Mouse (Mus musculus): ENCODE data around the gene Stam2. TPM values are rescaled to one million over a fixed set of nuclear protein-coding genes. Genes with fewer than 3 reads are reported as not detected.

The Stam2 gene
- total and polyA plus RNA-seq, 3 experiments = 9.3 to 20.5 (median 16.5) TPM

DNA sequence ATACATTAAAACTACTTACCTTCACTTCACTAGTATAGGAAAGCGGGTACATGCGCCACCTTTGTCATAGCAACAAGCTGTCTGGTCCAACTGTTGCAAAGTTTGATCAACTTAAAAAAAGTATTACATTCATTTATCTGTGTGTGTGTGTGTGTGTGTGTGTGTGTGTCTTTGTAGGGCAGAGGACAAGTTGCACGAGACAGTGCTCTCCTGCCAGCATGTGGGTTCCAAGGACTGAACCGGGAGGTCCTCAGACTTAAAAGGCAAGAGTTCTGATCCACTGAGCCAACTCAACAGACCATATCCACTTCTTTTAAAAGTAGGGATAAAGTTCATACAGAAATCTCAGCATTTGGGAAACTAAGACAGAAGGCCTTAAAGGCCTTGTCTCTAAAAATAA is 28.0 kb downstream of the Stam2 start:
- no peaks in the 10 kb centered on the region for H3K9me3 ChIP-seq (replicated peaks; ENCODE audit: low read length)
- H3K27ac ChIP-seq (ENCODE audit: insufficient read depth, low read depth) = no peak overlapping the region
- H3K9ac ChIP-seq (ENCODE audit: insufficient read depth, low read depth) = no peak overlapping the region
- in situ Hi-C loops (cut with MboI; ENCODE audit: low pct_ligation_motif_present, low pct_unique_long_range_greater_than_20kb, low sequenced_read_pairs) = no loop called here
- no peaks in the 10 kb centered on the region for H3K27me3 ChIP-seq (replicated peaks)
- no peak for DNase-seq (ENCODE audit: extremely low read depth)
- no peak for TF ChIP-seq ZC3H11A (IDR thresholded peaks at IDR 0.05; ENCODE audit: low read depth, low read length)
- no peak for TF ChIP-seq PAX5 (IDR thresholded peaks at IDR 0.05; ENCODE audit: low read length)
- TF ChIP-seq UBTF (IDR thresholded peaks at IDR 0.05; ENCODE audit: low read depth, low read length) = no peak
- TF ChIP-seq MAX (IDR thresholded peaks at IDR 0.05; ENCODE audit: low read length) = no peak
- TF ChIP-seq SIN3A (IDR thresholded peaks at IDR 0.05; ENCODE audit: low read length) = no peak
- no peak for TF ChIP-seq TBP (conservative IDR thresholded peaks at IDR 0.05; ENCODE audit: low read depth, low read length)
- TF ChIP-seq JUND (conservative IDR thresholded peaks at IDR 0.05; ENCODE audit: low read depth, low read length) = no peak
- no peak for TF ChIP-seq USF2 (conservative IDR thresholded peaks at IDR 0.05; ENCODE audit: low read depth, low read length)
- no peak for TF ChIP-seq TCF12 (IDR thresholded peaks at IDR 0.05; ENCODE audit: low read depth, low read length)
- no peak for TF ChIP-seq MAFK (IDR thresholded peaks at IDR 0.05; ENCODE audit: insufficient replicate concordance, low read length)
- TF ChIP-seq BHLHE40 (IDR thresholded peaks at IDR 0.05; ENCODE audit: low read depth, low read length) = no peak
- no peak for TF ChIP-seq E2F4 (IDR thresholded peaks at IDR 0.05; ENCODE audit: insufficient replicate concordance, low read depth, low read length)
- no peak for TF ChIP-seq CTCF (conservative IDR thresholded peaks at IDR 0.05 in 1 of 2, IDR thresholded peaks at IDR 0.05 in 1 of 2; ENCODE audit: low read depth in 2 of 2, low read length in 2 of 2)
- no peak for TF ChIP-seq EP300 (IDR thresholded peaks at IDR 0.05; ENCODE audit: low read length)
- no peak overlapping the region for H3K4me2 ChIP-seq (ENCODE audit: insufficient read depth, low read depth, poor library complexity, severe bottlenecking)
- no peak overlapping the region for H3K4me3 ChIP-seq (replicated peaks in 1 of 3; ENCODE audit: low read depth in 2 of 3, low read length in 2 of 3, poor library complexity in 1 of 3)
- H3K79me2 ChIP-seq (replicated peaks; ENCODE audit: control insufficient read depth, extremely low read depth, insufficient read depth, poor library complexity, severe bottlenecking) = no peaks in the 10 kb centered on the region
- H3K4me1 ChIP-seq (ENCODE audit: control insufficient read depth in 1 of 2, insufficient read depth in 2 of 2) = no peaks in the 10 kb centered on the region
- peaks cover 17 to 61% of the 10 kb centered on the region in 2 experiments for H3K36me3 ChIP-seq (replicated peaks in 1 of 2; ENCODE audit: control insufficient read depth in 1 of 2, insufficient read depth in 1 of 2, low read length in 1 of 2)
- dilution Hi-C loops (cut with MboI; ENCODE audit: extremely low pct_ligation_motif_present, extremely low pct_unique_long_range_greater_than_20kb, low sequenced_read_pairs) = no loop called here

DNA sequence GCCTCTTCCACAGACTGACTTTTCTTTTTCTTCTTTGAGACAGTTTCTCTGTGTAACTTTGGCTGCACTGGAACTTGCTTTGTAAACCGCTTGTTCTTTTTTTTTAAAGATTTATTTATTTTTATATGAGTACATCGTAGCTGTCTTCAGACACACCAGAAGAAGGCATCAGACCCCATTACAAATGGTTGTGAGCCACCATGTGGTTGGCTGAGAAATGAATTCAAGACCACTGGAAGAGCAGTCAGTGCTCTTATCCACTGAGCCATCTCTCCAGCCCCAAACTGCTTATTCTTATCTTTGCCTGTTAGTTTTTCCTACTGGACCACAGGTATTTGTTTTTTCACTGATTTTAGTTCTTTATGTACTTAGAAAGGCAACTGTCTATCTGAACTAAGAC is 31.3 kb downstream of the Stam2 start:
- no peak for TF ChIP-seq GABPA (IDR thresholded peaks at IDR 0.05; ENCODE audit: insufficient replicate concordance, low read depth, low read length)
- TF ChIP-seq MAFK (IDR thresholded peaks at IDR 0.05; ENCODE audit: insufficient replicate concordance, low read length) = no peak
- no peak for TF ChIP-seq MAZ (IDR thresholded peaks at IDR 0.05; ENCODE audit: low read depth, low read length)
- TF ChIP-seq ZC3H11A (IDR thresholded peaks at IDR 0.05; ENCODE audit: low read depth, low read length) = no peak
- TF ChIP-seq SMC3 (IDR thresholded peaks at IDR 0.05; ENCODE audit: low read depth, low read length) = 0 out of 2 replicates have a peak, but pooled peaks have one; percentile 10
- TF ChIP-seq CTCF (conservative IDR thresholded peaks at IDR 0.05 in 1 of 2, IDR thresholded peaks at IDR 0.05 in 1 of 2; ENCODE audit: low read depth in 2 of 2, low read length in 2 of 2) = peak in 1 of 2 experiments; percentile 28; a peak in 1 of 4 replicates
- peak; percentile 13 for TF ChIP-seq RAD21 (IDR thresholded peaks at IDR 0.05; ENCODE audit: low read depth, low read length)
- TF ChIP-seq ZMIZ1 (IDR thresholded peaks at IDR 0.05; ENCODE audit: low read depth, low read length) = no peak
- TF ChIP-seq USF2 (conservative IDR thresholded peaks at IDR 0.05; ENCODE audit: low read depth, low read length) = no peak
- no peak for TF ChIP-seq KAT2A (IDR thresholded peaks at IDR 0.05; ENCODE audit: insufficient replicate concordance, low read length)
- no peak for TF ChIP-seq IRF4 (IDR thresholded peaks at IDR 0.05; ENCODE audit: low read depth, low read length)
- TF ChIP-seq TCF12 (IDR thresholded peaks at IDR 0.05; ENCODE audit: low read depth, low read length) = no peak
- TF ChIP-seq JUND (conservative IDR thresholded peaks at IDR 0.05; ENCODE audit: low read depth, low read length) = no peak
- no peak for TF ChIP-seq ZKSCAN1 (IDR thresholded peaks at IDR 0.05; ENCODE audit: borderline replicate concordance, low read depth, low read length)
- no peak for TF ChIP-seq ELF1 (IDR thresholded peaks at IDR 0.05; ENCODE audit: low read depth, low read length)
- TF ChIP-seq CHD2 (IDR thresholded peaks at IDR 0.05; ENCODE audit: low read length) = no peak
- TF ChIP-seq MEF2A (IDR thresholded peaks at IDR 0.05; ENCODE audit: borderline replicate concordance, low read depth, low read length) = no peak
- TF ChIP-seq BHLHE40 (IDR thresholded peaks at IDR 0.05; ENCODE audit: low read depth, low read length) = no peak
- no peak for TF ChIP-seq ZNF384 (IDR thresholded peaks at IDR 0.05; ENCODE audit: low read depth, low read length)
- no peak for TF ChIP-seq MAX (IDR thresholded peaks at IDR 0.05; ENCODE audit: low read length)
- no peak for TF ChIP-seq MXI1 (IDR thresholded peaks at IDR 0.05; ENCODE audit: low read depth, low read length)
- TF ChIP-seq E2F4 (IDR thresholded peaks at IDR 0.05; ENCODE audit: insufficient replicate concordance, low read depth, low read length) = no peak
- no peak for TF ChIP-seq ETS1 (conservative IDR thresholded peaks at IDR 0.05; ENCODE audit: low read depth, low read length)
- TF ChIP-seq NRF1 (IDR thresholded peaks at IDR 0.05; ENCODE audit: low read depth, low read length) = no peak
- no peak for TF ChIP-seq UBTF (IDR thresholded peaks at IDR 0.05; ENCODE audit: low read depth, low read length)
- no peaks in the 10 kb centered on the region for H3K27me3 ChIP-seq (replicated peaks)
- H3K4me3 ChIP-seq (replicated peaks in 1 of 3; ENCODE audit: low read depth in 2 of 3, low read length in 2 of 3, poor library complexity in 1 of 3) = no peak overlapping the region
- in situ Hi-C loops (cut with MboI; ENCODE audit: low pct_ligation_motif_present, low pct_unique_long_range_greater_than_20kb, low sequenced_read_pairs) = no loop called here
- peaks cover 0 to 4% of the 10 kb centered on the region in 2 experiments; a peak in 2 of 4 replicates for H3K4me1 ChIP-seq (ENCODE audit: control insufficient read depth in 1 of 2, insufficient read depth in 2 of 2)
- H3K36me3 ChIP-seq (replicated peaks in 1 of 2; ENCODE audit: control insufficient read depth in 1 of 2, insufficient read depth in 1 of 2, low read length in 1 of 2) = peaks cover 21 to 76% of the 10 kb centered on the region in 2 experiments
- no peaks in the 10 kb centered on the region for H3K79me2 ChIP-seq (replicated peaks; ENCODE audit: control insufficient read depth, extremely low read depth, insufficient read depth, poor library complexity, severe bottlenecking)
- dilution Hi-C loops (cut with MboI; ENCODE audit: extremely low pct_ligation_motif_present, extremely low pct_unique_long_range_greater_than_20kb, low sequenced_read_pairs) = no loop called here
- H3K9ac ChIP-seq (ENCODE audit: insufficient read depth, low read depth) = no peak overlapping the region
- no peak for DNase-seq (ENCODE audit: extremely low read depth)
- no peak overlapping the region for H3K27ac ChIP-seq (ENCODE audit: insufficient read depth, low read depth)
- H3K4me2 ChIP-seq (ENCODE audit: insufficient read depth, low read depth, poor library complexity, severe bottlenecking) = no peak overlapping the region
- no peaks in the 10 kb centered on the region for H3K9me3 ChIP-seq (replicated peaks; ENCODE audit: low read length)
